Mouse (Mus musculus) right cerebral cortex, adult 2 months (tissue): ENCODE results near the gene Kirrel.
A peak's percentile ranks its signal among the peaks of the same experiment; 100 is the strongest.

ENCODE experiments used
- DNase-seq, 2 experiments: peaks; one replicate each; pipeline ENCODE4 v3.0.0; 2021 to 2022; ENCODE audit warnings: low spot score in 2 of 2

The Kirrel gene

DNA sequence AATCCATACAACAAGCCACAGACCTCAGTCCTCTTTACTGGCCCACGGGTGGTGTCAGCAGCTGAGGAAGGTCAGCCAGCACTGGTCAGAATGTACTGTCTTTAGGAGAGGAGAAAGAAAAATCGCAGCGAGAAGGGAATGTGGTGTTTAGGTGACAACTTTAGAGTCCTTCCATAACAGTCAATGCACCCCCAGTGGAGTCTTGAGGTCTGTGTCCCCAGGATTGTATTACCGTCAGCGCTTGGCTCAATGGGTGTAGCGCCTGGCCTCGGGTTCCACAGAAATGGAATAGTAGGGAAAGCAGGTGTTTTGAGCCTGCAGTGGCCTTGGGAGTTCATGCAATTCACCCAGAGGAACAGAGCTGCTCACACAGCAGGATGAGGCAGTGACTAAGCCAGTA is 95.2 kb downstream of the Kirrel start:
- DNase-seq = no peak

DNA sequence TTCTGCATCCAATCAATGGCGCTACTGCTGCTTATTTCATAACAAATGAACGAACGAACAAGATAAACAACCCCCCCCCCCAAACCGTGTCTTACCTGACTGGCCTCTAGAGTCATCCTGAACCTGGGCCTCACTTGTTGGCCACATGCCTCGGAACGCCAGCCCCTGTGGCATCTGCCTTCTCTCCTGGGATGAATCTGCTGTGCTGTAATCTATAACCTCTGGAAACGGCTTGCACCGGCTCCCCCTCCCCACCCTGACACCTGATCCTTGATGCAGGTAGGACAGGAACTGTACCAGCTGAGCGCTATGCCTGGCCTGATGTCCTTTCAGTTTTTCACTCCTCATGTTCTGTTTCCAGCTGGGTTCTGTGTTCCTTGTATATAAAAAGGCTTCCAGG is 96.9 kb downstream of the Kirrel start:
- no peak for DNase-seq

DNA sequence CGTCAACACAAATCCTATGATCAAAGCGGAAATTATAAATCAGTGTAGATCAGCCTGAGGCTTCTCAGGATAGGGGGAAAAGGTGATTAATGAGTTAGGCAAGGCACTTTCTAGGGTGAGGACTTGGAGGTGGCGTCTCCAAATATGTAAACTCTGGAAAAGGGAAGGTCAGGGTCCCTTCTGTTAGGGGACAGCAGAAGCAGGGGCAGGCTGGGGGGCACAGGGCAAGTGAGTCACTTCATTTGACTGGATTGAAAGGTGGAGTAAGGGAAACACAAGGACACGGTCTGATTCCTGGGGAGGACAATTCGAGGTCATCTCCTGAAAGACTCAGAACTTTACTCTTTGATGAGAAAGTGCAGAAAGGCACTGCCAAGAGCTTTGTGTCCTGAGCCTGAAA is 97.6 kb downstream of the Kirrel start:
- no peak for DNase-seq

DNA sequence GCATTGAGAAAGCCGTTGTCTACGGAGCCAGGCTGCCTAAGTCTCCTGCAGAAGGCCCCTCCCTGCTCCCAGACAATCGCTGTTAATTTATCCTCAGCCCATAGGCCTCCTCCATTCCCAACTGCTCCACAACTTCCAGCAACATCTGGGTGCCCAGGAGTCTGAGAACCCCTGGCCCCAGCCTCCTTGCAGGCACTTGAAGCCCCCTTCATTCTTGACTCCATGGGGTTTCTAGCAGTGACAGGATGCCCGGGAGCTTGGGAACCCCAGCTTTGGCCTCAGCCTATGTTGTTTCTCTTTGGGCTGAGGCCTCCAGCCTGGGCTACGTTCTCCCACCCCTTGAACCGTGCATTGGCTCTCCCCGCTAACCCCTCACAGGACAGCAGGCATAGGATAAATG is 98.4 kb downstream of the Kirrel start:
- no peak for DNase-seq

DNA sequence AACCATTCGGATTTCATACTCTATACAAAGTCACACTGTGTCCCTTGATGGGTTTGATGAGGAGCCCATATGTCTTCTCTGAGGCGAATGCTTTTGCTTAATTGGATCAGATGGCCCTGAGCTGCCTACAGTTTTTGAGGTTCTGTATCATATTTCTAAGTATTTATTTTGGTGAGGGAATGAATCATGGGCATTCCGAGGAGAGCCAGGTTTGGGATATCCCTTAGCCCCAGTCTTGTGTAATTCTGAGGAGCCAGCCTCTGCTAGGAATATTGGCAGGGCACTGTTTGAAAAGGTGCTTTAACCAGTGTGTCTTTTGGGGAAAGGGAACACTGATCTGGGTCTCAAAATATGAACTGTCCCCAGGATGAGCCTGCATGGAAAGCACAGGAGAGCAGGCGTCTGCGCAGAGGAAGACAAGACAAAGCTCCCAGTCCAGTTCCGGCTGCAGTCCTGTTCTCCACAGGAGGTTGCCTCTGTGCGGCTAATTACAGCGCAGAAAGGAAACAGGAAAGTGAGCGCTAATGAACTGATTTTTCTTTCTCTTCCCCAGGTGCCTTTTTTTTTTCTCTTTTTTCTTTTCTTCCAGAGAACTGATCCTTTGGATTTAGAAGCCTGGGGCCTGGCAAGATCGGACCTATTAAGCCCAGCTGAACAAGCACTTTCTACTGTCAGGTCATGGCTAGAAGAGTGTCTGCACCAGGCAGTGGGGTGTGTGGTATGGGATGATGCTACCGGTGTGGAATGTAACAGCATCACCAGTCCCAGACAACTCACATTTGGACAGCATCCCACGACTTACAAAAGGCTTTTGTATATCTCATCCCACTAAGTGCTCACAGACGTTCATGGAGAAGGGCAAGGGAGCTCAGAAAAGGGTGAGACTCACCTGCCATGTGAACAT is 101.7 kb downstream of the Kirrel start:
- no peak for DNase-seq

DNA sequence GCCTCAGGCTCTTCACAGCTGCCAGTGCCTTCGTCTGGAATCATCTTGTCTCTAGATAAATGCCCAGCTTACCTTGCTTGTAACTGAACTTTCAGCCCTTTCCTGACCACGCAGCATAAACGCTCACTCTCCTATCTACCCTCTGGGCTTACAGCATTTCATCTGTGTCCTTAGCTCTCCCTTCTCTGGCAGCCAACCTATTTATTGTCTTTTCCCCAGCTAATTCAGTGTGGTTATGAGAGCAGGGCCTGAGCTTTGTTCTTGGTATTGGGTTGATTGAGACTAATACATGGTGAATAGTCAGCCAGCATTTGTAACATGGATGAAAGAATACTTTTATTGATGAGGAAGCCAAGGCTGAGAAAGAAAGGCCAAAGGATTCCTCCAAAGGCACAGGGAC is 102.4 kb downstream of the Kirrel start:
- no peak for DNase-seq

DNA sequence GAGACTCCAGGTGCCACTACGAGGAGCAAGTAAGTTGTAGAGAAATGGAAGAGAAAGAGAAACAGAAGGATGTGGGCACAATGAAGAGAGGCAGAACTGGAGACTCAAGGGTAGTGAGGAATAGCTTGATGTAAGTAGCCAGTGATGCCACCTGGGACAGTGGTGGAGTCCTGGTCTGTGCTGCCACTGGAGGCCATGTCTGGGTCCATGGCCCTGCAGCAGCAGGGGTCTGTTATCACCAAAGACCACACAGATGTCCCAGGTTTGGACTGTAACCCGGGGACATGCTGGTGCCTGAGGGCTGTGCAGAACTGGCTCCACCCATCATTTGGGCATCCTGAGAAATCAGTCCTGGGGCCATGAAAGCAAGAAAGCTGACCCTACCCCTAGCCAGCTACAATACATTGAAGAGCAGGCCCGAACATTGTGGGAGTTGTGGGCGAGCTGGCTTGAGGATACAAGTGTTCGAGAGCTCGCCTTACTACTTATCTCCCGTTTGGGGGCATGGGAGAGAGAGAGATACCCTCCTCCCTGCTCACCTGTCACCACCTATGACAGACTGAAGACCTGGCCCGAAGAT is 107.1 kb downstream of the Kirrel start:
- DNase-seq = no peak

DNA sequence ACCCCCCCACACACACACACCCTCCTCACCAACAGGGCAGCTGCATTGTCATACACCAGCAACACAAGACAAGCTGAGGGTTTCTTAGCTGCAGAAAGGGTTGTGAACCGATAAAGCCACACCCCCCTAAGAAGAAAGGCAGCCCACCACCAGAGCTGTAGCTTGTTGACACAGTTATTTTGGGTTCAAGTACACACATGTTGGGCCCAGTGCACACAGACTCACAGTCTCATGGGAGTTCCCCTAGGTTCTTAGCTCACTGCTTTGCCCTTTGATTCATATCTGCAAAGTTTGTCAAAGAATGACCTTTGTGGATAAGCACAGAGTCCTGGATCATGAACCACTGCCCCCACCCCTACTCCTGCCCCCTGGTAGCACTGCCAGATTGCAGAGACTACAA is 120.6 kb downstream of the Kirrel start:
- no peak for DNase-seq

DNA sequence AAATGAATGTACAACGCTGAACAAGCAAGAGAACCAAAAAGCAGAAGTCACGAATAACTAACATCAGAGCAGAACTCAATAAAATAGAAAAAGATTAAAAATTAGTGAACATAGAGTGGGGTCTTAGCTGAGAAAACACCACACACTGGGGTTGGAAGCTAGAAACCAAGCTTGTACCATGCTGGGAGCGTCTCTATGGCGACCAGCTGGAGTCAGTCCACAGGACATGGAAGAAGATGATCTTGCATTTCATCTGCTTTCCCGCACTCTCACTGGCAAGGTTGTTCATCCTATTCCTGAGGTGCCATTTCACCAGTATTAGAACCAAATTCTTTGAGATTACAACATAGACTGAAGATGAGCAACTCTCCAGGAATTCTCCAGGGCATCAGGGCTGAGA is 126.7 kb downstream of the Kirrel start:
- DNase-seq = no peak

DNA sequence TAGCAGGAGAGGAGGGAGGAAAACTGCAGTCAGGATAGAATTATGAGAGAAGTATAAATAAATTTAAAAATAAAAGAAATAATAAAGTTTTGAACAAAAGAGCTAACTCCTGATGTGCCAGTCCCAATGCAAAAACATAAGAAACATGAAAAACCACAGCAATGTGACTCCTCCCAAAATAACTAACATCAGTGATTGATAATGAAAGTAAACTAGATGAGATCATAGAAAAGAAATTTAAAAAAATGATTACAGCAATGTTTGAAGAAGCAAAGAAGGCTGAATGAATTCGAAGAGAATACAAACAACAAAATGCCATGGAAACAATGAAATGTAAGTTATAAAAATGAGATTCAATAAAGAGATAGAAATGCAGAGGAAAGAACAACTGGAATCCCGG is 132.8 kb downstream of the Kirrel start:
- no peak for DNase-seq

DNA sequence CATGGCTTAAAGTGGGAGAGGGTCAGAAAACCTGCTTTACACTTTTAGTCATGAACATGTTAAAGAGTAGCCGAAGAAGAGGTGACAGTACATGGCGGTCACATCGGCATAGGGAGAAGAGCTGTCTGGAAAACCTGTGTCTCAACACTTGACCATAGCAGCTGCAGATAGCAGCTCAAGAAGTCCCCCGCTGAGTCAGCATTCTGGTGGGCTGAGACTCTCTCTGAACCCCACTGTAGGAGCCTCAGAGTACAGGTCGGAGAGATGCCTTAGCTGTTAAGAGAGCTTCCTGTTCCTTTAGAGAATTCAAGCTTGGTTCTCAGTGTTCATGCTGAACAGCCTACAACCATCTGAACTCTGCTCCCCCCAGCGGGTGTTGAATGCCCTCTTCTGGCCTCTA is 136.0 kb downstream of the Kirrel start:
- no peak for DNase-seq

DNA sequence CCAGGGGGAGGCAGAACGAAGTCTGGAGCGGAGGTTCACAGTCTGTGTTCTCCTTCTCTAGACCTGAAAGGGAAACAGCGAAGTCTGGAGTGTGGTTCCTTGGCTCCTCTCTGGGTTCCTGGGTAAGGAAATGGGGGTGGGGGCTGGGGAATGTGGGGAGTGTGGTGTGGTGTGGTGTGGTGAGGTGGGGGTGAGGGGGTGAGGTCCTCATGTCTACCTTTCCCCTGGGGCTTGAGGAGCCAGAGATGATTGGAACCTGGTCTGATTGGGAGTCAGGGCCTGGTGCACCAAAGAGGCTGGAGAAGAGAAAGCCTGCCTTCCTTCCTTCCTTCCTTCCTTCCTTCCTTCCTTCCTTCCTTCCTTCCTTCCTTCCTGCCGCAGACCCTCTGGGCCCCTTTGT is 140.5 kb downstream of the Kirrel start:
- DNase-seq = no peak

DNA sequence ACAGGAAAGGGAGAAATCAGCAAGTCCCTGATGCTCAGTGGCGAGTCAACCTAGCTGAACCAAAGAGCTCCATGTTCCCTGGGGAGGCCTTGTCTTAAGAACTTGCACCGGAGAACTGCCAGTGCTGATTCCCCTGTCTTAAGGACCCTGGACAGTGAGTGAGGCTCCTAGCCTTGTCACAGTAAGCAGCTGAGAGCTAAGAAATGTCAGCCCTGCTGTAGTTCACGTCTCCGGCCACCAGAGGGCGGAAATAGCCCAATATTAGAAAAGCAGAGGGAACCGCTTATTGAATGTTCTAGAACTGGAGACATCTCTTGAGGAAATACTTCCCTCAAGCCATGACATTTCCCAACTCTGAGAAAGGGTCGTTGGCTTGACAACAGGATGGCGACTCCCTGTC is 141.2 kb downstream of the Kirrel start:
- peak; percentile 84 to 90 for DNase-seq

DNA sequence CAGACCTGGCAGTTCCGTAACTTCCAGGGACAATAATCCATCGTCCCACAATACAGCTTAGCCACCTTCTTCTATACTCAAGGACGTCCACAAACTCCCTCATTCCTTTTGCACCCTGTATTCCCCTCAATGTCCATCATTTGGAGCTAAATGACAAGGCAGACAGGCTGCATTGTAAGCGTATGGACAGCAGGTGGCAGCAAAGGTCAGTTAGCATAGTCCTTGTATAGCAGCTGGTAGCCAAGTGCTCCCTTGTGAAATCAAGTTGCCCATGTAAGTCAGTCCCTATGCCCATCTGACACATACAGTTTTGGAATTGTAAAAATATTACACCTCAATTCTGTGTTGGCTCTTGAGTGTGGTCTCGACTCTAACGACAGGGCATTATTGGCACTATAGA is 143.7 kb downstream of the Kirrel start:
- DNase-seq = peak; percentile 72 to 75
